Mouse (Mus musculus) layer of hippocampus, postnatal 36 days (tissue): ENCODE data around the gene Gramd1b. TPM values are rescaled to one million over a fixed set of nuclear protein-coding genes. Genes with fewer than 3 reads are reported as not detected.

Experiments
- DNase-seq, 2 experiments: peaks; one replicate each; pipeline ENCODE4 v3.0.0; 2022
- total RNA-seq, 2 experiments: library from RNA; stranded (reverse); gene quantifications; 2 replicates each; pipeline ENCODE4 v1.2.3; 2021

Gene Gramd1b
- total RNA-seq, 2 experiments from 2014 or later, result 163 to 172 TPM

GRCm38 (mm10) chr9:40457448-40457847 lies 73.7 kb downstream of the Gramd1b start:
- no peak for DNase-seq

GRCm38 (mm10) chr9:40456191-40456590 lies 75.0 kb downstream of the Gramd1b start:
- peak in 1 of 2 experiments; percentile 17 for DNase-seq

GRCm38 (mm10) chr9:40455336-40456185 lies 75.6 kb downstream of the Gramd1b start:
- DNase-seq, result peak; percentile 36 to 45

- DNase-seq, result no peak
These were observed 76.2 kb downstream of the Gramd1b start for GRCm38 (mm10) chr9:40455020-40455335.

- no peak for DNase-seq
These were observed 77.3 kb downstream of the Gramd1b start for GRCm38 (mm10) chr9:40453889-40454288.

- no peak for DNase-seq
These were observed 79.0 kb downstream of the Gramd1b start for GRCm38 (mm10) chr9:40452208-40452607.

GRCm38 (mm10) chr9:40450776-40451175 lies 80.4 kb downstream of the Gramd1b start:
- DNase-seq, result no peak

GRCm38 (mm10) chr9:40450417-40450714 lies 80.8 kb downstream of the Gramd1b start:
- no peak for DNase-seq

- no peak for DNase-seq
These were observed 81.4 kb downstream of the Gramd1b start for GRCm38 (mm10) chr9:40449610-40450416.

- no peak for DNase-seq
These were observed 82.4 kb downstream of the Gramd1b start for GRCm38 (mm10) chr9:40448646-40449243.

GRCm38 (mm10) chr9:40447265-40447664 lies 83.9 kb downstream of the Gramd1b start:
- DNase-seq, result no peak

GRCm38 (mm10) chr9:40444961-40445360 lies 86.2 kb downstream of the Gramd1b start:
- DNase-seq, result no peak

- no peak for DNase-seq
These were observed 88.4 kb downstream of the Gramd1b start for GRCm38 (mm10) chr9:40442784-40443183.

GRCm38 (mm10) chr9:40439973-40440687 lies 91.1 kb downstream of the Gramd1b start:
- no peak for DNase-seq

GRCm38 (mm10) chr9:40438731-40439526 lies 92.3 kb downstream of the Gramd1b start:
- no peak for DNase-seq

GRCm38 (mm10) chr9:40437891-40438290 lies 93.3 kb downstream of the Gramd1b start:
- DNase-seq, result no peak

- peak in 1 of 2 experiments; percentile 17 for DNase-seq
These were observed 97.9 kb downstream of the Gramd1b start for GRCm38 (mm10) chr9:40433286-40433685.

GRCm38 (mm10) chr9:40430969-40431368 lies 100.2 kb downstream of the Gramd1b start:
- no peak for DNase-seq

GRCm38 (mm10) chr9:40427663-40428062 lies 103.5 kb downstream of the Gramd1b start:
- DNase-seq, result no peak

- DNase-seq, result no peak
These were observed 104.8 kb downstream of the Gramd1b start for GRCm38 (mm10) chr9:40426282-40426964.

GRCm38 (mm10) chr9:40424874-40425273 lies 106.3 kb downstream of the Gramd1b start:
- no peak for DNase-seq
